Mouse (Mus musculus) thymus, adult 2 months (tissue): Measurements from ENCODE around the gene Zfp146.

Source experiments
- CTCF ChIP-seq: fragments of 200-500 bp; IDR thresholded peaks from 2 replicates; pipeline ENCODE4 v1.5.1; 2012; ENCODE audit warnings: mild to moderate bottlenecking, control low read depth, low read length, moderate library complexity, borderline replicate concordance; ENCODE audit not compliant: control insufficient read depth, poor library complexity, insufficient read depth; ENCODE audit errors: extremely low read depth
- POLR2A ChIP-seq: fragments of 200-500 bp; IDR thresholded peaks from 2 replicates; pipeline ENCODE4 v1.6.1; 2012; ENCODE audit warnings: mild to moderate bottlenecking, low read length, control low read depth, moderate library complexity; ENCODE audit not compliant: control insufficient read depth, poor library complexity, insufficient read depth; ENCODE audit errors: extremely low read depth

- no peak for TF ChIP-seq CTCF
- no peak for TF ChIP-seq POLR2A
Measured at GRCm38 (mm10) chr7:30122188-30122530, 47.4 kb downstream of the Zfp146 start.
